Mouse (Mus musculus): ENCODE measurements around the gene Mcm6. TPM values are rescaled to one million over a fixed set of nuclear protein-coding genes. Genes with fewer than 3 reads are reported as not detected.

Mcm6 gene
- total and polyA plus RNA-seq, 2 experiments from 2014 or later: 40.5 to 52.4 TPM

GRCm38 (mm10) chr1:128314665-128315064 lies 44.8 kb downstream of the Mcm6 start:
- 73% methylated on average over 4 of the region's 4 CpGs for WGBS
- no peak for TF ChIP-seq CTCF (IDR thresholded peaks at IDR 0.05; ENCODE audit: low read depth)

DNA sequence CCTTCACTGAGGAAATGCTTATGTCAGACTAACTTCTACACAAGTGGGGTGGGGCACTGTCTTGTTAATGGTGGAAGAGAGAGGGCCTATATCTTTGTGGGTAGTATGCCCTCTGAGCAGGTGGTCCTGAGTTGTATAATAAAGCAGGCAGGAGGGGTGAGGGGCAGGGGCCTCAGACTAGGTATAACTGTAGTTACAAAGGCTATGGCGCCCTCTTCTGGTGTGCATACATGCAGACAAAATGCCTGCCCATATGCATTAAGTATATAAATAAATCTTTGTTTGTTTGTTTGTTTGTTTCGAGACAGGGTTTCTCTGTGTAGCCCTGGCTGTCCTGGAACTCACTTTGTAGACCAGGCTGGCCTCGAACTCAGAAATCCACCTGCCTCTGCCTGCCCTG lies 50.4 kb downstream of the Mcm6 start:
- no peak for ATAC-seq
- DNase-seq: no peak
- no peak overlapping the region for H3K9ac ChIP-seq

More at GRCm38 (mm10) chr1:128314665-128315064, 44.8 kb downstream of the Mcm6 start:
- no peaks in the 10 kb centered on the region for H3K27me3 ChIP-seq (ENCODE audit: insufficient read depth, low read length)
- no peaks in the 10 kb centered on the region for H3K4me1 ChIP-seq (ENCODE audit: insufficient read depth)
- no peak overlapping the region for H3K4me3 ChIP-seq (ENCODE audit: low read depth, low read length)
- H3K9me3 ChIP-seq (ENCODE audit: low read length): no peaks in the 10 kb centered on the region
- no peak overlapping the region for H3K9ac ChIP-seq
- H3K4me2 ChIP-seq (ENCODE audit: low read depth): no peak overlapping the region
- ATAC-seq: no peak
- no peak overlapping the region for H3K27ac ChIP-seq (ENCODE audit: low read depth, low read length)
- H3K36me3 ChIP-seq (ENCODE audit: insufficient read depth): no peaks in the 10 kb centered on the region
- no peak for DNase-seq

DNA sequence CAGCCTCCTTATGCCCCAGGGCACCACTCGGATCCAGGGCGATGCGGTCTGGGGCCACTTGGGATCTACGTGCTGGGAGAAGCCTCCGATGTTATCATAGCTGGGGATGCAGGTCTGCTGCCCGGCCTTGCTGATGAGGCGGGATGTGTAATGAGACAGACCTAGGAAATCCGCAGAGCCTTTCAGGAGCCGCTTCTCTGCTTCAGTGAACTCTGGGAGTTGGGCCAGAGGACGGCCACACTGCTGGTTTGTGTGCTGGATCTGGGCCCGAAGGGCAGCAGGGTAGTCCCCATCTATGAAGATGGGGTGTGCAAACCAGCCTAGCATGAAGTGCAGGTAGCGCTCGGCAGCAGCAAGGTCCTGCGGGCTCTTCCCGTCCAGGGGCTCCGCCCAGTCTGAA lies 55.6 kb downstream of the Mcm6 start:
- no peak overlapping the region for H3K4me3 ChIP-seq (ENCODE audit: low read depth, low read length)
- DNase-seq: peak; percentile 54
- H3K4me1 ChIP-seq (ENCODE audit: insufficient read depth): no peaks in the 10 kb centered on the region
- peak; percentile 60; the same call in 1 of the 2 replicates for ATAC-seq
- peak overlapping the region; percentile 20; the same call in 1 of the 2 replicates for H3K4me2 ChIP-seq (ENCODE audit: low read depth)
- no peak overlapping the region for H3K27ac ChIP-seq (ENCODE audit: low read depth, low read length)
- TF ChIP-seq CTCF (IDR thresholded peaks at IDR 0.05; ENCODE audit: low read depth): no peak
- no peaks in the 10 kb centered on the region for H3K27me3 ChIP-seq (ENCODE audit: insufficient read depth, low read length)
- 0 out of 2 replicates have a peak overlapping the region, but pooled peaks have one; percentile 0 for H3K9ac ChIP-seq
- no peaks in the 10 kb centered on the region for H3K36me3 ChIP-seq (ENCODE audit: insufficient read depth)
- 54% methylated on average over 16 of the region's 16 CpGs for WGBS
- no peaks in the 10 kb centered on the region for H3K9me3 ChIP-seq (ENCODE audit: low read length)

More for the DNA sequence above, 50.4 kb downstream of the Mcm6 start:
- 0 out of 2 replicates have a peak, but pooled peaks have one; percentile 12 for TF ChIP-seq CTCF (IDR thresholded peaks at IDR 0.05; ENCODE audit: low read depth)
- Histone ChIP-seq H3K4me1 (ENCODE audit: insufficient read depth) (no peaks in the 10 kb centered on the region), H3K27ac (ENCODE audit: low read depth, low read length) (no peak overlapping the region), H3K4me2 (ENCODE audit: low read depth) (no peak overlapping the region), H3K36me3 (ENCODE audit: insufficient read depth) (no peaks in the 10 kb centered on the region), H3K27me3 (ENCODE audit: insufficient read depth, low read length) (no peaks in the 10 kb centered on the region), H3K4me3 (ENCODE audit: low read depth, low read length) (no peak overlapping the region), H3K9me3 (ENCODE audit: low read length) (no peaks in the 10 kb centered on the region)
- WGBS: 72% methylated on average over 3 of the region's 3 CpGs

DNA sequence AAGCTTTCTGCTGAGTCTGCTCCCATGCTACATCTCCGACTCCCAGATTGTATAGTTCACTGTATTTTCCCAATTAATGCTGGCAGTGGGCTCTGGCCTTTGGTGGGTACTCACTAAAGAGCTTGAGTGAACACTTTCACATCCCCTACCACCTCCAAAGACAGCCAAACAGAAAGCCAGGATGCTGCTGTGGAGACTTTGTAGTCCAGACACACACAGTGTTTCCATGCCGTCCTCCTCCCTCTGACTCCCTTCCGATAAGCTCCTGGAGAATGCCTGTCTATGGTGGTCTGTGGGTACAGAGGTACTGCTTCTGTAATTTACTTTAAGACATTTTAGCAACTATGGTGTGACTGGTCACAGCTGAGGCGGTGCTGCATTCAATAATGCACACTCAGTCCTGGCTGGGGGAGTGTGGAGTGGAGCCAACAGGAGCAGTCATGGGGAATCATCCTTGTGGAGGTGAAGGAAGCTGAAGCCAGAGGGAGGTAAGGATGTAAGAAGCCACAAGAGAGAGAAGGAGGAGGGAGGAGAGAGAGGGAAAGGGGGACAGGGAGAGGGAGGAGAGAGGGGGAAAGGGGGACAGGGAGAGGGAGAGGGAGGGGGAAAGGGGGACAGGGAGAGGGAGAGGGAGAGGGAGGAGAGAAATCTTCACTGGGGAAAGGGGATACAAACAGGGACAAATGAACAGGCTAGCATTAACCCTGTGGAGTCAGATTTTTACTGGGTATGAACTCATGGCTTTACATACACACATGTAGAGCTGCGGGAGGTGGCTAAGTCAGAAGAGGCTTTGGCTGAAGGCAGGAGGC lies 63.5 kb downstream of the Mcm6 start:
- Histone ChIP-seq H3K27me3 (ENCODE audit: insufficient read depth, low read length) (no peaks in the 10 kb centered on the region), H3K4me1 (ENCODE audit: insufficient read depth) (no peaks in the 10 kb centered on the region), H3K27ac (ENCODE audit: low read depth, low read length) (no peak overlapping the region), H3K4me3 (ENCODE audit: low read depth, low read length) (no peak overlapping the region), H3K4me2 (ENCODE audit: low read depth) (no peak overlapping the region), H3K36me3 (ENCODE audit: insufficient read depth) (no peaks in the 10 kb centered on the region), H3K9ac (no peak overlapping the region), H3K9me3 (ENCODE audit: low read length) (no peaks in the 10 kb centered on the region)
- ATAC-seq: peak; percentile 50
- TF ChIP-seq CTCF (IDR thresholded peaks at IDR 0.05; ENCODE audit: low read depth): no peak
- no peak for DNase-seq
- WGBS: 55% methylated on average over 5 of the region's 5 CpGs

DNA sequence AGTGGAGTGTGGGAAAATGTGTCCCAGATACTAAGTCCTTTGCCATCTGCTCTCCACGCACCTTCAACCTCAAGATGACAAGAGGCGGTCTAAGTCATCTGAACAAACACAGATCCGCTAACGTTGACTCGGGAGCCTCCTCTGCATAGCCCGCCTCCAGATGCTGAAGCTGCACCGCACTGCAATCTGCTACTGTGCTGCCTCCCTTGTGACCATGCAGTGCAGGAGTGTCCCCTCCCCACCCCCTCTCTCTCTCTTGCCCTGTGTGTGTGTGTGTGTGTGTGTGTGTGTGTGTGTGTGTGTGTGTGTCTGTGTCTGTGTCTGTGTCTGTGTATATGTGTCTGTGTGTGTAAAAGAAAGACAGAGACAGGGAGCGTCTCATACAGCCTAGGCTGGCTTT lies 64.2 kb downstream of the Mcm6 start:
- no peak for DNase-seq
- Histone ChIP-seq H3K4me1 (ENCODE audit: insufficient read depth) (no peaks in the 10 kb centered on the region), H3K9me3 (ENCODE audit: low read length) (no peaks in the 10 kb centered on the region), H3K4me2 (ENCODE audit: low read depth) (no peak overlapping the region), H3K27me3 (ENCODE audit: insufficient read depth, low read length) (no peaks in the 10 kb centered on the region), H3K4me3 (ENCODE audit: low read depth, low read length) (no peak overlapping the region), H3K27ac (ENCODE audit: low read depth, low read length) (no peak overlapping the region), H3K36me3 (ENCODE audit: insufficient read depth) (no peaks in the 10 kb centered on the region), H3K9ac (no peak overlapping the region)
- no peak for ATAC-seq
- WGBS: 80% methylated on average over 8 of the region's 8 CpGs
- TF ChIP-seq CTCF (IDR thresholded peaks at IDR 0.05; ENCODE audit: low read depth): no peak

DNA sequence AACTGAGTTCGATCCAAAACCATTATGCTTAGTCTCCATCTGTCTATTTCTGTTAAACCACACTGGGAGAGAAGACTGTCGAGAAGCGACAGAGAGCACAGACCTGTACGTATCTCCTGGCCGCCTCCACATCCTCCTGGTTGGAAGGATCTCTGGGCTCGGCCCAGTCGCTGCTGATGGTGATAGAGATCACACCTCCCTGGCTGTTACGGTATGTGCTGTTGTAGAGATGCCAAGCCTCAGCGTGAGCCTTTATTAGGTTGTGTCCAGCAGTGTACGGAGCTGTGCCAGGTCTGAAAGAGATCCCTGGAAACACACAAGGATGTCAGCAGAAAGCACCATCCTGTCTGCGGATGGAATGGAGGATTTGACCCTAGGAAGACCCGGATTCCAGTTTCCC lies 65.9 kb downstream of the Mcm6 start:
- H3K4me3 ChIP-seq (ENCODE audit: low read depth, low read length): no peak overlapping the region
- no peak overlapping the region for H3K9ac ChIP-seq
- no peak overlapping the region for H3K4me2 ChIP-seq (ENCODE audit: low read depth)
- 68% methylated on average over 12 of the region's 12 CpGs for WGBS
- ATAC-seq (no peak), DNase-seq (no peak)
- H3K36me3 ChIP-seq (ENCODE audit: insufficient read depth): no peaks in the 10 kb centered on the region
- TF ChIP-seq CTCF (IDR thresholded peaks at IDR 0.05; ENCODE audit: low read depth): no peak
- H3K9me3 ChIP-seq (ENCODE audit: low read length): no peaks in the 10 kb centered on the region
- H3K27me3 ChIP-seq (ENCODE audit: insufficient read depth, low read length): no peaks in the 10 kb centered on the region
- H3K4me1 ChIP-seq (ENCODE audit: insufficient read depth): no peaks in the 10 kb centered on the region
- no peak overlapping the region for H3K27ac ChIP-seq (ENCODE audit: low read depth, low read length)

DNA sequence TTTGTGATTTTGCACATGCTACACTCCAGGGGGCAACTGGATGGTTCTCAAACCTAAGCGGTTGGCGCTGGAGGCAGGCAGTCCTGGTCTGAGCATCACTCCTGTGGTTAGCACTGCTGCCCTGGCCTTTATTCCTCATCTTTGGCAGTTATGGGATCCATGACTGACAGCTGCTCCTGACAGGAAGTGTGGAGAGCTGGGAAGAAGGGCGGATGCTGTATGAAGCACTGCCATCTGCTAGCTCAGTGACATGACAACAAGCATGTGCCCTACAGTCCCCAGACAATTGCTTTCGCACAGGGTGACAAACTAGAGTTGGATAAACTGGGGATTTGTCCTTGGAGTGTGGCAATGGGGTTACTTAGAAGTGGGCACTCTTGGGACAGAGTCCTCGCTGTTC lies 69.2 kb downstream of the Mcm6 start:
- DNase-seq (no peak), ATAC-seq (peak; percentile 74; the same call in 1 of the 2 replicates)
- 78% methylated on average over 5 of the region's 5 CpGs for WGBS
- Histone ChIP-seq H3K9me3 (ENCODE audit: low read length) (no peaks in the 10 kb centered on the region), H3K27me3 (ENCODE audit: insufficient read depth, low read length) (no peaks in the 10 kb centered on the region), H3K4me2 (ENCODE audit: low read depth) (no peak overlapping the region), H3K36me3 (ENCODE audit: insufficient read depth) (no peaks in the 10 kb centered on the region), H3K4me1 (ENCODE audit: insufficient read depth) (no peaks in the 10 kb centered on the region), H3K9ac (no peak overlapping the region), H3K27ac (ENCODE audit: low read depth, low read length) (no peak overlapping the region), H3K4me3 (ENCODE audit: low read depth, low read length) (no peak overlapping the region)
- no peak for TF ChIP-seq CTCF (IDR thresholded peaks at IDR 0.05; ENCODE audit: low read depth)
